Mouse (Mus musculus) bone marrow macrophage, adult 2 months (primary cell): ENCODE data around the gene Slc6a6. TPM values are rescaled to one million over a fixed set of nuclear protein-coding genes. Genes with fewer than 3 reads are reported as not detected.

Source experiments
- H3K27ac ChIP-seq: 2 replicates; pipeline ENCODE4 v1.5.1; 2012; ENCODE audit warnings: low read depth, low read length; ENCODE audit not compliant: insufficient read depth
- H3K4me1 ChIP-seq: 2 replicates; pipeline ENCODE4 v1.6.1; 2012; ENCODE audit warnings: low read length; ENCODE audit not compliant: control insufficient read depth, insufficient read depth
- H3K4me3 ChIP-seq: 2 replicates; pipeline ENCODE4 v1.5.1; 2012; ENCODE audit warnings: mild to moderate bottlenecking, low read length, moderate library complexity; ENCODE audit not compliant: insufficient read depth
- CTCF ChIP-seq: IDR thresholded peaks from 2 replicates; pipeline ENCODE4 v1.5.1; 2012; ENCODE audit warnings: low read depth, mild to moderate bottlenecking, low read length, moderate library complexity
- POLR2A ChIP-seq: IDR thresholded peaks from 2 replicates; pipeline ENCODE4 v1.6.1; 2012; ENCODE audit warnings: mild to moderate bottlenecking, low read depth, low read length, borderline replicate concordance
- polyA plus RNA-seq: library from polyadenylated mRNA; stranded (reverse); fragments of >200 nt; gene quantifications from 2 replicates; pipeline ENCODE4 v1.2.4, GENCODE M21; 2012; ENCODE audit not compliant: missing spikeins, insufficient read depth, insufficient read length

The Slc6a6 gene
- 510 and 575 TPM in 2 replicates for polyA plus RNA-seq

DNA sequence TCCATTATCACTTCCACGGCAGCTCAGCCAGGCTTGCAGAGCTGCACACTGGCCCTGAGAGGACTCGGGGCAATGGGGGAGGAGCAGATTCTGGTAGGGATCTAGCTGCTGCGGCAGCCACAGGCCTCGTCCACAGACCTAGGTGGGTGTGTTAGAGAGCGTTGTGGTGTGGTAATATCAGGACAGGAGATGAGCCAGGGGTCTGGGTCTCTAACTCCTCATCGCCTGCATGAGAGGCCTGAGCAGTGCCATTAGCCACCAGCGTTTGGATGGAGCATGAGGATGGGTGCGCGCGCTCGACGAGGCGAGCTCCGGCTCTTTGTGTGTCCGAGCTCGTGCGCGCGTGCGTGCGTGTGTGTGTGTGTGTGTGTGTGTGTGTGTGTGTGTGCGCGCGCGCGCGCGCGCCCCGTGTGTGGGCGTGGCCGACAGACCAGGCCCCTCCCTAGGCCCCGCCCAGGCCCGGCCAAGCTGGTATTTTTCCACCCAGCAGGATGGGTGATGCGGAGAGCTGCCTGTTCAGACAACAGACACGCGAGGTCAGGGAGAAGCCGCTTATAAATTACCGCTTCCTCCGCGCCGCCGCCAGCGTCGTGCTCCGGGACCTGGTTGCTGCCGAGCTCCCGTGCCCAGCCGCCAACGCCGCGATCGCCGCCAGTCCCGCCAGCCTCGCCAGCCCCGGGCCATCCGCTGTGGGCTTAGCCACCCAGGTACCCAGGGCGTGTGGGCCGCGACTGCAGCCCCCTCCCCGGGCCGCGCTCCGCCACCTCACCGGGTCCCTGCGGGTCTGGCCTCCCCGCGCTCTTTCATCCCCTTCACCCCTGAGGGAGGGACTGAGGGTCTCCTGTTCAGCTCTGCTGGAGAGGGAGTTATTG, at the start of gene Slc6a6:
TSS of gene Slc6a6 (plus strand) at position 452 of the 872 bp plus-strand sequence.
- TF ChIP-seq POLR2A (no peak; the same call in 1 of the 2 replicates), CTCF (no peak)
- Histone ChIP-seq H3K4me3 (peak within 1 kb of the TSS; percentile 95), H3K27ac (peak within 1 kb of the TSS; percentile 99), H3K4me1 (peaks cover 43% of the 10 kb centered on the region)

DNA sequence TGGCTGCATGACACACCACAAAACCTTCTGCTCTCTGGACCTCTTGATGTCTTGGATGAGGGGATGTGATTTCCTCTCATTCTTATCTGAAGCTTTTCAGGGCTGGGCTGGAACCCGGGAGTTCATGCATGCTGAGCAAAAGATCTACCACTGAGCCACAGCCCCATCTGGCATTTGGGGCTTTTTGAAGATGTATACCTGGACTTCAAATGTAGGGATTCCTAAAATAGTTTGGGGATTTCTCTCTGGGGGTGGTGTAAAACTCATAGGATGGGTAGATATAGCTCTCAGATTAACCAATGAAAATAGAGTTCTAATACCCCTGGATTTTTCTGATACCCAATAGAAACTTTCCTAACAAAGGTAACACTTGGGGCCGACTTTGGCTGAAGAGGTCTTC, 49.4 kb upstream of the Slc6a6 start:
- TF ChIP-seq POLR2A (no peak), CTCF (no peak)
- H3K4me3 ChIP-seq, result no peak overlapping the region
- no peak overlapping the region for H3K27ac ChIP-seq
- H3K4me1 ChIP-seq, result no peaks in the 10 kb centered on the region

DNA sequence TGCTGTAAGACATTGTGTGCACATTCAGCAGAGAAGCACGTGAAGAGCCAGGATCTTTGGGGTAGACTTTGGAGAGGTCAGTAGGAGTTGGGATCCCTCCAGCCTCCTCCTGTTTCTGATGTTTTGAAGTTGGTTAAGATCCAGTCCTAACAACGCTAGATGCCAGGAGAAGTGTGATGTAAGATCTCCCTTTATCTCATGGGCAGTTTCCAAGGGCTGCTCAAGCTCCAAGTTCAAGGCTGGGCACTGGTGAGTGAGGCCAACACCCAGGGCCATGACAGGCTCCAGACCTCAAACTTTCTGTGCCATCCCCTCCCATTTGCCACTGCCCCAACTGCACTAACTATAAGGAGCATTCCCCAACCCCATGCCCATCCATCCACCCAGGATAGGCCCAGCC, 49.0 kb upstream of the Slc6a6 start:
- Histone ChIP-seq H3K27ac (no peak overlapping the region), H3K4me1 (no peaks in the 10 kb centered on the region), H3K4me3 (no peak overlapping the region)
- TF ChIP-seq POLR2A (no peak), CTCF (no peak)

DNA sequence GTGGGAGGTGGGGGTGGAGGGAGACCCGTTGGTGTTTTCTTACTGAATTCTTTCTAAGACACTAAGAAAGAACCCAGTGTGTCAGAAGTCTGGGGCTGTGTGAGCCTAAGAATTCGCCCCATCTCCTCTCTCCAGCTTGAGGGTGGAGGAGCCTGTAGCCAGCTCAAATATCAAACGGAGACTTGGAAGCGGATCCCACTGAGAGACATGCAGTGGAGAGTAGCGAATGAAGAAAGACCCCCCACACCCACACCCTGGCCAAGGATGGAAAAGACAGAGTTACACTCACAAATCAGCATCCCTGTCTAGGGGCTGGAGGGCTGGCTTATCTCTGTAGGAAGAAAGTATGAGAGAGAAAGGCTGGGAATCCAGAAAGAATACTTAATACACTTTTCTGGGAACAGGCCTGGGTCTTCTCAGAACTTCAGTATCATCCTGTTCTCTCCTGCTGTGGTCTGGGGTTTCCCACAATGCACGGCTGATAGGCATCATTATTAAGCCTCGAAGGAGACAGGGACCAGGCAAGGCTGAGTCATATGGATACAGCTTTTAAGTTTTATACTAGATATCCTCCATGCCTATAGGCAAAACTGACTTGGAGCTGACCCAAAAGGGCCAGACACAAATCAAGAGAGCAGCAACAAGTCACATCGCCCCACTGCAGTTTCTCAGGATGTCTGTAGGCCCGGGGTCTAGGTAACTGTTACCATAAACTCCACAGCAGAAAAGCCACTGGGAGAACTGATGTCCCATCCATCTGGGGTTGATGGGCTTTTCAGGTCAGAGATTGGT, 45.5 kb upstream of the Slc6a6 start:
- TF ChIP-seq POLR2A (no peak), CTCF (no peak)
- H3K27ac ChIP-seq, result no peak overlapping the region
- H3K4me1 ChIP-seq, result no peaks in the 10 kb centered on the region
- no peak overlapping the region for H3K4me3 ChIP-seq

DNA sequence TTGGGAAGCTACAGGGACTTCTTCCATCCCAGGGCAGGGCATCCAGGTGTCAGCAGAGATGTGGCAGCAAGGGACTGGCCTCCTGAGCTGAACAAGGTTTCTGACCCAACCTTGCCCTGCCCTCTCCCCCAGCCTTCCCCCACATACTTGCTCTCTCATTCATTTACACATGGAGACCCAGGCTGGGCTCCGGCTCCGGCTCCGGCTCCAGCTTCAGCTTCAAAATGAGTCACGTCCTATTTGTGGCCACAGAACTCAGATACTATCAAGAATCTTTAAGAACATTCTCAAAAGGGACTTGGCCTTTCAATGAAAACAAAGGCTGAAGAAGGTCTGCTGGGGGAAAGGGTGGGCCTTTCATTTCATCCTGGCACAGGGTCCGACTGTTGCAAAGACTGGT, 40.8 kb upstream of the Slc6a6 start:
- H3K4me1 ChIP-seq, result no peaks in the 10 kb centered on the region
- no peak overlapping the region for H3K27ac ChIP-seq
- no peak overlapping the region for H3K4me3 ChIP-seq
- TF ChIP-seq POLR2A, result no peak
- no peak for TF ChIP-seq CTCF

DNA sequence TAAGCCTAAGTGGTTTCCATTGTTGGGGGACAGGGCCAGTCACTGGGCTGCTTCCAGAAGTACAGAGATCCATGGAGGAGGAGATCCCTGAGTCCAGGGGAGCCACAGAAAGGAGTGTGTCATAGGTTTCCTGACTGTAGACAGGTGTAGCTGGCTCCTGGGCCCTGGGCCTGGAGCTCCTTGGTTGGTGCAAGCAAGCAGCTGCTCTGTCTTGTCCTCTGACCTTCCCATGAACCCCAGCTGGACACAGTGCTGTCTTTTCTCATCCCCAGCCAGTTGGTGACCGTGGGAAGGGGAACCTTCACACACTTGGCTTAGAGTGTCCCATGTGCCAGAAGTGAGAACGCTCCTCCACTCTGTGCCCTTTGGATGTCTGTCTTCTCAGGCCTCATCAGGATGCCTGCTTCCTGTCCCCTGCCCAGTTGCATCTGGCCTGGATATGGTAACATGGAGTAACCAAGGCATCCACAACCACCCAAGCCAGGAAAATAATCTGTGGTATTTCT, 40.4 kb upstream of the Slc6a6 start:
- H3K27ac ChIP-seq, result no peak overlapping the region
- H3K4me1 ChIP-seq, result no peaks in the 10 kb centered on the region
- TF ChIP-seq POLR2A (no peak), CTCF (no peak)
- no peak overlapping the region for H3K4me3 ChIP-seq

DNA sequence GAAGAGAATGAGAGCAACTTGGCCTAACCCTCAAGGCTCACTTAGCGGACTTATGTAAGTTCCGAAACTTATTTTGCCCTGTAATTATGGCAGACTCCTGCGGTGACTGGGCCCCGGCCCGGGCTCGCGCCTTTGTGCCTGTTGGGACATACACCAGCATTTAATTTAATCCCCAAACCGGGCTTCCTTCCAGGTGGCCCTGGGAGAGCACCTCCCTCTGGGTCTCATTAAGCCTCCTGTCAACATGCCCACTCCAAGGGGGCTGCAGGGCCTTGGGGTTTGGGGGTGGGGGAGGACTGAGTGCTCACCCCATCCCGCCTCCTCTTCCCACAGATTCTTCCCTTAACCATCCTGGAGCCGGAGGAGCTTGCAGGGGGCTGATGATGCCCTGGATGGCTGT, 37.8 kb upstream of the Slc6a6 start:
- no peak for TF ChIP-seq CTCF
- TF ChIP-seq POLR2A, result no peak
- Histone ChIP-seq H3K27ac (no peak overlapping the region), H3K4me1 (no peaks in the 10 kb centered on the region), H3K4me3 (no peak overlapping the region)

DNA sequence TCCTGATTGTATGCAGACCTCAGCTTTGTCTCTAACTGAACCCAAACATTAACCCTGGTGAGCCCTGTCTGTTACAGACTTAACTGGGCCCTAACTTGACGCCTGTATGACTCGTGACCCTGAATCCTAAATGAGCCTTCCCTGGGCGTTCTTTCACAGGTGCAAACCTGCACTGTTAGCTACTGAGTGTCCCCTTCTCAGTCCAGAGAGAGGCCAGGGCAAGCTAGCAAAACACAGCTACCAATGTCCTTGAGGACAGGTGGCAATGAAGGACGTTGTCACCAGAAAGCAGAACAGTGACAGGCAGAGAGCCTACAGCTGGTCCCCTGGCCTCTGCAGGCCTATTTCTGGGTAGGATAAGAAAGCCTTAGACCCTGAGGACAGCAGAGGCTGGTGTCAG, 37.0 kb upstream of the Slc6a6 start:
- Histone ChIP-seq H3K27ac (no peak overlapping the region), H3K4me1 (no peaks in the 10 kb centered on the region), H3K4me3 (no peak overlapping the region)
- no peak for TF ChIP-seq POLR2A

DNA sequence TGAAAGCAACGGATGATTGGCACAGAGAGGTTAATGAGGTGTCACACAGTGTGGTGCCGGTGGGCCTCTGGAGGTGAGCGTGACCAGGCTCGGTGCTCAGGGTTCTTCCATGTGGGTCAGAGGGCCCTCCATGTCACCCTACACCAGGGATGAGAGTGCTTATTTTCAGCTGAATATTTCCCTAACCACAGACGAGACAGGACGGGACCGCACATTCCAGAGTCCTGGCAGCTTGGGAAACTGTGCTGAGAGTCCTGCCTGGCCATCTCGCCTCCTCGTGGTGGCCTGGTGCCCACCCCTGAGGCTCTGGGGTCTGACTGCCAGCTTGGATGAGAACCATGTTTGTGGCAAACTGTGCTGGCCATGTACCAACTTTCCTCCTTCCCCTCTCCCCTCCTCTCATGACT, 36.5 kb upstream of the Slc6a6 start:
- no peak overlapping the region for H3K4me3 ChIP-seq
- no peaks in the 10 kb centered on the region for H3K4me1 ChIP-seq
- no peak overlapping the region for H3K27ac ChIP-seq
- no peak for TF ChIP-seq CTCF
- TF ChIP-seq POLR2A, result no peak

DNA sequence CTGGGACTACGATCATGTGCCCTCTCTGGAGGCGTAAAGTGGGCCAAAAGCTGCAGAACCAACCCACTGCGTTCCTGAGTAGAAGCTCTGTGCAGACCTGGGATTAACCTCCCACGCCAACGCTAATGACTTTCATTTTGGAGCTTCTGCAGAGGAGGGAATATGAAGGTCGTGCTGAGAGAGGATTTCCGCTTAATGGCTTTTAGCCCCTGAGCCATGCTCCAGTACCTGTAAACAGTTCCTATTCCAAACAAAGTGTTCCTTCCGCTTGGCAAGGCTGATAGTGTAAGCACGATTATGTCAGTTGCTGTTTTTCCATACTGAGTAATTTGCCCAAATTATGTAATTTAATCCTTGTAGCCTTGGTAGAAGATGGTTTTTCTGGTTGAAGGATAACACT, 33.6 kb upstream of the Slc6a6 start:
- Histone ChIP-seq H3K4me3 (no peak overlapping the region), H3K27ac (no peak overlapping the region), H3K4me1 (no peaks in the 10 kb centered on the region)
- no peak for TF ChIP-seq POLR2A
- no peak for TF ChIP-seq CTCF

DNA sequence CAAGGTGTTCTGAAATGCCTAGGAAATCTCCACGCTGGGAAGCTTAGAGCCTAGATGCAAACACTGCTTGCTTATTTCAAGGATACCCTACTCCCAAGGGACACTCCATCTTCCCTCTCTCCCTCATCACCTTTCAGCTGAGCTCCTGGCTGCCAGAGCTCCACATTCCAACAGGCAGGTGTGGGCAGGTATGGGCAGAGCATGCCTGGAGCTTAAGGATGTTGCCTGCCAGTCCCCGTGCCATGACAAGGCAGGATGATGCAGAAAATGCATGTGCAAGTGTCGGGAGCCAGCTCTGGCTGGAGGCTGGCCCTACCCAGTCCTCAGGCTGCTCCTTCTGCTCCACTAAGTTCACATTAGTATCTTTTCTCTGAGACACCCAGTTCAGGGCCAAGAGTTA, 31.6 kb upstream of the Slc6a6 start:
- no peaks in the 10 kb centered on the region for H3K4me1 ChIP-seq
- H3K4me3 ChIP-seq, result no peak overlapping the region
- no peak overlapping the region for H3K27ac ChIP-seq
- TF ChIP-seq POLR2A (no peak), CTCF (no peak)
